Mouse (Mus musculus) G1E (cell line): ENCODE results near the gene Carmil3. TPM values are rescaled to one million over a fixed set of nuclear protein-coding genes. Genes with fewer than 3 reads are reported as not detected.
A peak's percentile ranks its signal among the peaks of the same experiment; 100 is the strongest.

Experiments used
- ATAC-seq: 2 replicates; pipeline ENCODE4 v1.8.0; 2016; ENCODE audit warnings: mild to moderate bottlenecking; ENCODE audit not compliant: insufficient number of reproducible peaks, poor library complexity, low FRiP score, severe bottlenecking; ENCODE audit errors: extremely low read depth
- DNase-seq: peaks from one replicate; pipeline ENCODE4 v3.0.0; 2012; ENCODE audit warnings: low spot score
- H3K27me3 ChIP-seq: 2 replicates; pipeline ENCODE4 v1.6.1; 2012; ENCODE audit warnings: mild to moderate bottlenecking, low read length, inconsistent platforms; ENCODE audit not compliant: insufficient read depth
- H3K36me3 ChIP-seq: replicated peaks from 2 replicates; pipeline ENCODE3; 2012; ENCODE audit warnings: mild to moderate bottlenecking, inconsistent platforms
- H3K4me1 ChIP-seq: 2 replicates; pipeline ENCODE4 v1.6.1; 2012; ENCODE audit warnings: low read depth, low read length, inconsistent platforms, mixed read lengths; ENCODE audit not compliant: insufficient read depth
- H3K4me3 ChIP-seq: 2 replicates; pipeline ENCODE4 v1.5.1; 2012; ENCODE audit warnings: low read depth, mild to moderate bottlenecking, inconsistent platforms, low read length, moderate library complexity, mixed read lengths
- H3K9me3 ChIP-seq: replicated peaks from 2 replicates; pipeline ENCODE4 v1.6.1; 2012; ENCODE audit warnings: inconsistent platforms
- CTCF ChIP-seq: IDR thresholded peaks from 2 replicates; pipeline ENCODE4 v1.5.1; 2012; ENCODE audit warnings: low read depth, low read length, inconsistent platforms, mixed read lengths
- GATA1 ChIP-seq: IDR thresholded peaks from 2 replicates; pipeline ENCODE4 v1.6.1; 2012; ENCODE audit warnings: borderline replicate concordance, low read length, inconsistent platforms, mixed read lengths
- GATA2 ChIP-seq: IDR thresholded peaks from 2 replicates; pipeline ENCODE4 v1.6.1; 2012; ENCODE audit warnings: low read depth, low read length, inconsistent platforms, borderline replicate concordance
- POLR2AphosphoS5 ChIP-seq: IDR thresholded peaks from 2 replicates; pipeline ENCODE4 v1.6.1; 2012; ENCODE audit warnings: low read depth, low read length, inconsistent platforms; ENCODE audit not compliant: insufficient replicate concordance
- TAL1 ChIP-seq: conservative IDR thresholded peaks from 2 replicates; pipeline ENCODE4 v1.6.1; 2012; ENCODE audit warnings: low read depth, low read length, inconsistent platforms, mixed read lengths
- polyA plus RNA-seq: library from polyadenylated mRNA; stranded (reverse); fragments of >175 nt; gene quantifications from 2 replicates; pipeline ENCODE4 v1.2.3, GENCODE M21; 2012
- total RNA-seq, 2 experiments: library from RNA; stranded (forward) in 1 of 2; stranded (reverse) in 1 of 2; fragments of 200-1000 nt in 1 of 2; fragments of >200 nt in 1 of 2; fragmentation: Nextera tagmentation in 1 of 2; gene quantifications; 2 replicates each; pipeline ENCODE4 v1.2.3; 2014 to 2017

The Carmil3 gene
- total and polyA plus RNA-seq, 3 experiments, result 0.92 to 2.2 (median 2.1) TPM

DNA sequence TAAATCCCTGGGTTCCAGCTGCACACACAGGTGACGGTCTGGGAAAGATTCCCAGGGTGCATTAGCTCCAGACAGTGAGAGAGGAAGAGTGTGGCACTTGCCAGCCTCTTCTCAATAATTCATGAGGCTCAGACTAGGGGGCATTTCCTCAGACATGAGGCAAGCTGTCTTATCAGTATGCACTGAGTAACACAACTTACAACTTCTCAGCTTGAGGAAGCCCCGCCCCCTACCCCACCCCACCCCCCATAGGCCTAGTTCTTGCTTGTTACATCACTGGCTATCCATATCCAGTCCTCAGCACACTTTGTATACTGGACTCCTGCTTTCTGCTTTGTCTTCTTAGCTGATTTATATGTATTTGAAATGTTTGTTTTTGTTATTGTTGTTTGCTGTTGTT, 14.8 kb upstream of the Carmil3 start:
- Histone ChIP-seq H3K4me1 (peaks cover 24% of the 10 kb centered on the region), H3K36me3 (peaks cover 10% of the 10 kb centered on the region), H3K4me3 (no peak overlapping the region), H3K9me3 (no peaks in the 10 kb centered on the region), H3K27me3 (peaks cover 8% of the 10 kb centered on the region)
- TF ChIP-seq TAL1, result no peak
- TF ChIP-seq CTCF, result no peak
- no peak for TF ChIP-seq GATA2
- no peak for TF ChIP-seq GATA1
- no peak for TF ChIP-seq POLR2AphosphoS5
- DNase-seq (no peak), ATAC-seq (no peak)

DNA sequence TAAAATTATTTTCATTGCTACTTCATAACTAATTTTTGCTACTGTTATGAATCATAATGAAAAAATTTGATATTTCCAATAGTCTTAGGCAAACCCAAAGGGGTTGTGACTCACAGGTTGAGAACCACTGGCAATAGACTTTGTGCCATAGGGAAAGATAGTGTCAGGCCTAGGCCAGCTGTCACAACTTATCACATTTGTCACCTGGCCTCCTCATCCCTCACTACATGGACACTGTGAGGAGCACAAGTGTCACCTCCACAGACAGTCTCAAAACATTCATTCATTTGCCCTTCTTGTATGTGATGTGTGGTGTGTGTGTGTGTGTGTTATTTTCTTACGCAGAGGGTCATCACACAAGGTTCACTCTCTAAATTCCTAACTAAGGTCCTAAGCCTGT, 13.0 kb upstream of the Carmil3 start:
- ATAC-seq, result no peak
- no peaks in the 10 kb centered on the region; the same call in 1 of the 2 replicates for H3K27me3 ChIP-seq
- H3K9me3 ChIP-seq, result no peaks in the 10 kb centered on the region
- DNase-seq, result no peak
- TF ChIP-seq CTCF, result no peak
- TF ChIP-seq GATA1, result no peak
- no peak for TF ChIP-seq GATA2
- TF ChIP-seq POLR2AphosphoS5, result no peak
- TF ChIP-seq TAL1, result no peak
- peaks cover 37% of the 10 kb centered on the region for H3K4me1 ChIP-seq
- H3K4me3 ChIP-seq, result no peak overlapping the region
- peaks cover 26% of the 10 kb centered on the region for H3K36me3 ChIP-seq

DNA sequence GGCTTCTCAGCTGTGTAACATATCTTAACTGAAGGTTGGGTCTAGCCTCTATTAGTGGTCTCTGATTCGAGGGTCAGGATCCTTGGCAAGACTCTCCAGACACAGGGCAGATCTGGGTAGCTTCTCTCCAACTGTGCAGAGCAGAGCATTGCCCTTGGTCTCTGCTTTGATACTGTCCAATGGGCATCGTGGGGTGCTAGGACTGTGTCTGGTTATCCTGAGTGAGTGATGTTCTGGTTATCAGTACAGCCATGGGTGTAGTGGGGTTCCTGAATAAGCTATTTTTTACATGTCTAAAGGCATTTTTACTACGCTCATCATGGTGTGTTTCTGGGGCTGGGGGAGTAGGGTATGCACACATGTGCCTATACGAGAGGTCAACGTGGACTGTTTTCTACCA, 12.6 kb upstream of the Carmil3 start:
- Histone ChIP-seq H3K4me3 (no peak overlapping the region; the same call in 1 of the 2 replicates), H3K27me3 (no peaks in the 10 kb centered on the region), H3K4me1 (peaks cover 37% of the 10 kb centered on the region), H3K9me3 (no peaks in the 10 kb centered on the region), H3K36me3 (peaks cover 26% of the 10 kb centered on the region)
- TF ChIP-seq POLR2AphosphoS5, result no peak
- TF ChIP-seq GATA1, result no peak
- no peak for TF ChIP-seq GATA2
- TF ChIP-seq CTCF, result no peak
- TF ChIP-seq TAL1, result no peak
- DNase-seq (no peak), ATAC-seq (no peak)

DNA sequence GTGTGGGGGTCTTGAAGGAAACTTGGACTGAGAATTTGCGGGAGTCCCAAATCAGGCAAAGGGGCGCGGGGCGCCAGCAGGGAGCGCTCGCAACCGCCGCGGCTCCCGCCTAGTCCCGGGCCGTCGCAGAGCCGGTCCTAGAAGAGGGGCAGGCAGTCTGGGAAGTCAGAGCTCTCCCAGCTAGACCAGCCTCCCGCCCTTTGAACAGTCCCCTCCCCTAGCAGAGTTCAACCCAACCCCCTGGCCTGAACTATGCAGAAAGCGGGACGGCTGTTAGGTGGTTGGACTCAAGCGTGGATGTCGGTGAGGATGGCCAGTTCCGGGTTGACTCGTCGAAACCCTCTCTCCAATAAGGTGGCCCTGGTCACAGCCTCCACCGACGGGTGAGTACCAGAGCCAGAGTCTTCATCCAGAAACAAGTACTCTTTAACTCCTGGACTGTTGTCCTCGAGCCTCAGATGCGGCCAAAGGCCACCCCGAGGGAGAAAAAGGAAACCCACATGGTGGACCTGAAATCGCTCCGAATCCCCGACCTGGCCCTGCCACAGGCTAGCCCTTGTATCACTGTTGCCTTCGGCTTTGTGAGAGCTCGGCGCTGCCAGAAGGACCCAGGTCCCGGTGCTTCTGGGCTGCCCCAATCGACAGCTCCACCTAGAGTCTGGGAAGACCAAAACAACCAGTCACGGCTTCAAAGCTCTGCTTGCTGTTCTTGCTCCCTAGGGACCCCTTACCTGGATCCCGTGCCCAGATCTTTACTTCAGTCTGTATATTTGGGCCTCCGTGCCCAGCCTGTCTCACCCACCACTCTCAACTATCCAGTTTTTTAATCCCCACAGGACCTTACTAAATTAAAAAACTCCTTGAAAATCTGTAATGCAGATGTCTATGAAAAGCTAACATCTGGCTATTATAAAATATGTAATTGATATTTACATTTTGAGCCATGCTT, 11.5 kb upstream of the Carmil3 start, which contains the start of gene Dhrs4:
TSS of gene Dhrs4 (plus strand) at position 108 of the 949 bp plus-strand sequence.
- Histone ChIP-seq H3K27me3 (no peaks in the 10 kb centered on the region), H3K4me3 (peak within 1 kb of the TSS; percentile 77), H3K9me3 (no peaks in the 10 kb centered on the region), H3K36me3 (peaks cover 30% of the 10 kb centered on the region), H3K4me1 (peaks cover 37% of the 10 kb centered on the region)
- TF ChIP-seq CTCF (peak; percentile 58; the same call in 1 of the 2 replicates), GATA1 (no peak), TAL1 (no peak), POLR2AphosphoS5 (no peak)
- peak; percentile 81 for ATAC-seq
- DNase-seq, result peak; percentile 89

DNA sequence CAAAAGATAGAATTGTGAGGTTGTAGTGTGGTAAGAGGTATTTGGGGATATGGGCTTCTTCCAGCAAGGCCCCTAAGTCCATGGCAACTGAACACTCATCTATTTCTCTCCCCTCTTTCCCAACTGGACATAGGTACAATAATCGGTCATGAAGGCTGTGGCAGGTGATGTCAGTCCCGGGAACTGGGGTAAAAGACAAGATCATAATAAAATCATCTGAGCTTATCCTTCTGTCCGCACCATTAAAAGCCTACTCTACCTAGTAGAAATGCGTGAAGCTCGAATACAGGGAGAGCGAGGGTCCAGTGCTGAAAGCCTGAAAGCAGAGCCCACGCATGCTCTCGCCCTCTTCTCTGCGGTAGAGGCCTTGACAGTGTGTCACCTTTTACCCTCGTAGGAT, 10.8 kb upstream of the Carmil3 start:
- Histone ChIP-seq H3K4me3 (peak overlapping the region; percentile 25; the same call in 1 of the 2 replicates), H3K36me3 (peaks cover 37% of the 10 kb centered on the region), H3K27me3 (no peaks in the 10 kb centered on the region), H3K9me3 (no peaks in the 10 kb centered on the region), H3K4me1 (peaks cover 39% of the 10 kb centered on the region)
- TF ChIP-seq TAL1 (no peak), CTCF (no peak), GATA2 (no peak), GATA1 (no peak), POLR2AphosphoS5 (no peak)
- ATAC-seq (no peak), DNase-seq (no peak)

DNA sequence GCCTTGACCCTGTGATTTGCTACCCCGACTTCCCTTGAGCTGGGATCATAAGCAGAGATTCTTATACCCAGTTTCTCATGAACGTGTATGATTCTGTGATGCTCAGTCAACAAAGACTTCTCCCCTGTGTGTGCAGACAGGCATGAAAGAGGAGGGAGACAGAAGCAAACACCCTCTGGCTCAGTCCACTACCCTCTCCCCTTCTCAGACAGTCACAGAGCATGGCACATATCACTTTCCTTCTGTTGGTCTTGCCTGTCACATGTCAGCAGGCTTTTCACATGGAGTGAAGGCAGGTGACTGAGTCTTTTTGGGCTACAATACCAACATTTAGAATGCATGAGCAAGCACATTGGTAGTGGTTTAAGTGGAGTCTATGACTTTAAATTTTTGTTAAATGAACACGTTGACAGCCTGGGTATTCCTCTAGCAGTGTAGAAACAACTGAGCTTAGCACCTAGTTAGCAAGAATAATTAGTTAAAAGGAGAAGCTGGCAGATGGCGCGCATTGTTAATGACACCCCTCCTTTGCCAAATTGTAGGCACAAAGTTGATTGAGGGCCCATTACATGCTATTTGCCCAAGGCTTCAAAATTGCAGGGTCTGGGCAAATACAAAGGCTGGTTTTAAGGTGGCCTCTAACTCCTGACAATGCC, 5.9 kb upstream of the Carmil3 start:
- peaks cover 26% of the 10 kb centered on the region for H3K4me1 ChIP-seq
- H3K9me3 ChIP-seq, result no peaks in the 10 kb centered on the region
- no peak for ATAC-seq
- no peaks in the 10 kb centered on the region for H3K27me3 ChIP-seq
- DNase-seq, result no peak
- TF ChIP-seq GATA2 (no peak), POLR2AphosphoS5 (no peak), CTCF (no peak), GATA1 (no peak), TAL1 (no peak)
- H3K36me3 ChIP-seq, result peaks cover 81% of the 10 kb centered on the region
- H3K4me3 ChIP-seq, result no peak overlapping the region
